Mouse (Mus musculus) heart, embryonic 15.5 days (tissue): ENCODE measurements at regions not wholly inside any gene's neighbourhood (a gene's known extent, or its start where the extent isn't known, plus 50 kb on each side); places are given as distances from the start of the nearest gene placed in this dataset.

Source experiments
- ATAC-seq: fragments of 200-750 bp; cut with Nextera tagmentation; replicated peaks from 2 replicates; pipeline ENCODE4 v1.8.0; 2017; ENCODE audit warnings: low read depth, moderate TSS enrichment; ENCODE audit not compliant: insufficient number of reproducible peaks, insufficient read depth, low FRiP score
- H3K27ac ChIP-seq: fragments of 300-500 bp; sonication (generic); 2 replicates; pipeline ENCODE4 v1.5.1; 2015; ENCODE audit warnings: mild to moderate bottlenecking, inconsistent platforms
- H3K27me3 ChIP-seq: fragments of 300-500 bp; sonication (generic); 2 replicates; pipeline ENCODE4 v1.6.1; 2015; ENCODE audit warnings: inconsistent platforms
- H3K36me3 ChIP-seq: fragments of 300-500 bp; sonication (generic); 2 replicates; pipeline ENCODE4 v1.6.1; 2015; ENCODE audit warnings: mild to moderate bottlenecking, inconsistent platforms
- H3K4me1 ChIP-seq: fragments of 300-500 bp; sonication (generic); replicated peaks from 2 replicates; pipeline ENCODE4 v1.6.1; 2015; ENCODE audit warnings: inconsistent platforms
- H3K4me2 ChIP-seq: fragments of 300-500 bp; sonication (generic); 2 replicates; pipeline ENCODE4 v1.6.1; 2015; ENCODE audit warnings: inconsistent platforms, mild to moderate bottlenecking, moderate library complexity
- H3K4me3 ChIP-seq: fragments of 300-500 bp; sonication (generic); 2 replicates; pipeline ENCODE4 v1.5.1; 2015; ENCODE audit warnings: mild to moderate bottlenecking, inconsistent platforms
- H3K9ac ChIP-seq: fragments of 300-500 bp; sonication (generic); 2 replicates; pipeline ENCODE4 v1.6.1; 2015; ENCODE audit warnings: mild to moderate bottlenecking, inconsistent platforms
- H3K9me3 ChIP-seq: fragments of 300-500 bp; sonication (generic); replicated peaks from 2 replicates; pipeline ENCODE4 v1.6.1; 2016; ENCODE audit warnings: inconsistent platforms
- WGBS: fragments of 180-500 bp; shearing (Covaris S2); methylation state at CpG from one replicate; pipeline ENCODE4 v1.1.7; 2015; ENCODE audit warnings: mixed read lengths; 5-methylcytosine and 5-hydroxymethylcytosine counted together

- Histone ChIP-seq H3K27ac (no peak overlapping the region), H3K27me3 (no peaks in the 10 kb centered on the region), H3K4me1 (no peaks in the 10 kb centered on the region), H3K4me2 (no peak overlapping the region), H3K36me3 (no peaks in the 10 kb centered on the region), H3K9ac (no peak overlapping the region), H3K4me3 (no peak overlapping the region), H3K9me3 (no peaks in the 10 kb centered on the region)
- ATAC-seq, result peak; percentile 35; the same call in 1 of the 2 replicates
- 73% methylated on average over 4 of the region's 4 CpGs for WGBS
Measured at GRCm38 (mm10) chr1:189473071-189473470, 71.0 kb upstream of the Kcnk2 start.

- no peaks in the 10 kb centered on the region for H3K27me3 ChIP-seq
- H3K36me3 ChIP-seq, result no peaks in the 10 kb centered on the region
- no peaks in the 10 kb centered on the region for H3K9me3 ChIP-seq
- H3K4me1 ChIP-seq, result no peaks in the 10 kb centered on the region
- ATAC-seq, result no peak
- no peak overlapping the region for H3K27ac ChIP-seq
- 84% methylated on average over 3 of the region's 3 CpGs for WGBS
- no peak overlapping the region for H3K9ac ChIP-seq
- no peak overlapping the region for H3K4me2 ChIP-seq
- no peak overlapping the region for H3K4me3 ChIP-seq
Measured at GRCm38 (mm10) chr1:189458421-189458820, 56.3 kb upstream of the Kcnk2 start.
